Mouse (Mus musculus): ENCODE data around the gene Ccdc36.

Ccdc36 gene

DNA sequence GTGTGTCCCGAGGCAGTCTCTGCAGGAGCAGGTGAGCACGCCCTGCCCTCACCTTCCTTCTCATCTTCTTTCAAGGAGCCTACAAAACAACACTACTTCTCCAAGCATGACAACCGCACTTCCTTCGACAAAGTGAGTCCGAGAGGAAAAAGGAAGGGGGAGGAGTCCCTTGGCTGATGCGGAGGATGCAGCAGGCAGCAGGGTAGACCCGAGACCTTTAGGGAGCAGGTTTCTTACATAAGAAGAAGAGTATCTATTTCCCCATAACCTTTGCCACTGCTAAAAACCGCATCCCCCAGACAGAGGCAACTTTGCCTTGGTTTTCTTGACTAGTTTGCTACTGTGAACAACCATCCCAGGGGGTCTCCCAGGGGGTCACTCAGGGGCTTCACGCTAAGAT, 16.8 kb upstream of the Ccdc36 start:
- no peak for DNase-seq (ENCODE audit: low spot score in 2 of 2)

DNA sequence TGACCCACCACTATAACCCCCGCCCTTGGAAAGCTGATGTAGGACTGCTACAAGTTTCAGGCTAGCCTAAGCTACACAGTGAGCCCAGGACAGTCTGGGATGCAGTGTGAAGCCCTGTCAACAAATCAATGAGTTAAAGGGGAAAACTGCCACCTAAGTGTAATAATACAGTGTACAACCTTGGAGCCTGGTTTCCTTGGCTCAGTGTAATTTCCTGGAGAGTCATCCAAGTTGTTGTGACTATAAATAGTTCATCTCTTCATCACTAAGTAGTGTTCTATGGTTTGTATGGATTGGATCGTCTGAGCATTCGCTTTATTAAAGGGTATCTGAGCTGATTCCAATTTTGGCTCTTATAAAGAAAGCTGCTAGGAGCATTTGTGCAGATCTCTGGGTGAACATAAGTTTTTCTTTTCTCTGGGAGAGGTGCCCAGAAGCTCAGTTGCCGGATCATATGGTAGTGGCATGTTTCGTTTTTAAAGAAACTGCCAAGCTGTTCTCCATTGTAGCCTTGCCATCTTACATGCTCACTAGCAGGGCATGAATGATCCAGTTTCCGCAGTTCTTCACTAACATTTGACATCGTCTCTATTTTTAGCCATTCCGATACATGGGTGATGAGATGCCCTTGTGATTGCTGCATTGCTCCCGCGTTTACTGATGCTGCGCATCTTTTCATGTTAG, 13.1 kb upstream of the Ccdc36 start:
- DNase-seq (ENCODE audit: low spot score in 2 of 2), result no peak

DNA sequence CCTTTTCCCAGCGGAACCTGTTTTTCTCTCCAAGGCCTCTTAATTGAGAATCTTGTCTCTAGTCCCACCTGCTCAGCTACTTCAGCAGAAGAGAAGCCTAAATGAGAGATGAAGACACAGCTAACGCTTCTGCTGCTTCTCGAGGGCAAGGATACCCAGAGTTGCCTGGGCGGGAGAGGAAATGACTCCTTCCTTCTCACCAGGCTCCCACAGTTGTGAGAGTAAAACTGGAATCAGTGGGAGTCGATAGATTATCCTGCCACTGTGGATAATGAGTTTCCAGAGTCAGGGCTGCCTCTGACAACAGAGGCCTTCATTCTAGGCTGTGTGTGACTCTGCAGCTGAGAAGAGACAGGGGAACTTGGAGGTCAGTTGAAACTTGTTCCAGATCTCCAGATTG, 12.2 kb upstream of the Ccdc36 start:
- DNase-seq (ENCODE audit: low spot score in 2 of 2), result no peak

DNA sequence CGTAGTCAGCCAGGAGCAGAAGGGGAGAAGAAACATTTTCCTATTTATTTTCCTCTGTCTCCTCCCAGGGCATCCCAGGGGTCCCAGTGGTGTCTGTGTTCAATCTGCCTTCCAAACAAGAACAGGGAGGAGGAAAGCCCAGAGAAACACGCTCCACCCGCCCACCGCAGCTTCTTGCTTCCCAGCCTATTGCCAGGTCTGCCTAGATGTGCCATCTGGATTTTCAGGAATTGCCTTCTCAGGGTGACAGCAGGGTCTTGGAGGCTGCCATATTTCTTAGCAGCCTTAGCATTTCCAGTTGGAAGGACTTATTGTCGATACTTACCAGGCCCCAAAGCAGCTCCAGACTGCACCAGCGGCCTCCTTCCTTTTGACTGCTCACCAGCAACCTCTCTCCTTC, 10.9 kb upstream of the Ccdc36 start:
- no peak for DNase-seq (ENCODE audit: low spot score in 2 of 2)

DNA sequence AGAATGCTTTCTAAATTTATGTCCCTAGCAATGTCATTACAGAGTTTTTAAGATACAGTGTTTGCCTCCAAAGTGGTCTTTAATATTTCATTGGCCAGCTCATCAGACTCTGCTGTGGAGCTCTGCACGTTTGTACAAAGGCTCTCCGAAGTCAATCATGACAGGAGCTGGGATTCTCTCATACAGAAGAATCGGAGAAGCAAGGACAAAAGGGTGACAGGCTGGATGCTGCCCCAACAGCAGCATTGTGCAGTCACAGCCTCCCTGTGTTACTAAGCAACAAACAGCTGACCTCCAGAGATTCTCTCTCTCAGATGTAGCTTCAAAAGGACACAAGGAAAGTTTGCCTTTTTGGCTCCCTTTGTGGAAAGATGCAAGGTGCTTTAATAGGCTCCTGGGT, 7.9 kb upstream of the Ccdc36 start, which contains the start of gene BC048562:
Gene BC048562, plus strand, starts transcription at position 301 of the 400 bp plus-strand sequence.
- DNase-seq (ENCODE audit: low spot score in 2 of 2), result no peak

DNA sequence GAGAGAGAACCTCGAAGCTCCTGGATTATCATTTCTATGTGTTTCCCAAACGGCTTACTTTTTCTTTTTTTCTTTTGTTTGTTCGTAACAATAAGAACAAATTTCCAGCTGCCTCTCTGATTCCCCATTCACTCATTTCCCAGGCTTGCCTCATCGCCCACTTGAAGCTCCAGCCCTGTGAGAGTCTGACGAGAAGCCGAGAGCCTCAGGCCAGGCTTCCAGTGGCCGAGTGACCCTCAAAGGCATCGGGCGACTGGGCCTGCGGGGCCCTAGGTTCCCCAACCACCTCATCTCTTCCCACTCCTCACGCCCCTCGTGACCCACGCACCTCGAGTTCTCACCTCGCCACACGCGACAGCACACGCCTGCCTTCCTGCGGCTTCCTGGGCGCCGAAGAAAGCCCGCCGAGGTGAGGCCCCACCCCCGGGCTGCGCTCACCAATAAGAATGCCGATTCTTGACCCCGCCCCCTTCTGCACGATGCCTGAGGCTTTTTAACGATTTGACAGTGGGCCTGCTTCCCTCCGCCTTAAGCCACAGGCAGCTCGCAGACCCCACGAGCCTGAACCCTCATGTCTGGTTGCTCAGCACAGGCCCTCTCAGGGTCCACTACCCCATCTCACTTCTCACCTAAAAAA, 3.3 kb upstream of the Ccdc36 start:
- DNase-seq (ENCODE audit: low spot score in 2 of 2), result no peak

DNA sequence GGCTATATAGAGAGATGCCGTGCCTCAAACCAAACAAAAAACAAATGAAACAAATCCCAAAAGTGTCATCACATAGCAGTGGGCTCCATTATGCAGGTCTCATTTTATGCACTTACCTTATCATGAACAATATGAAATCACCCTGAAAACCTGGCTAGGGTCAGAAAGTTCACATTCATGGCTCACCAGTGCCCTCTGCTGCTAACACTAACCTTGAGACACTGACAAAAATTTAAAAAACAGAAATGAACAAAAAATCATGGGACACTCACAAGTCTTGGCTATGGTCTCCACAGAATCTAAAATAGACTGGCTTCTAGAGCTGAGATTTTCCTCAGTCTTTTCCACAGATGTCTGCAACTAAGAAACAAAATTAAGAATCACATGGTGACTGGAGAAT, 16.1 kb downstream of the Ccdc36 start:
- no peak for DNase-seq (ENCODE audit: low spot score in 2 of 2)

DNA sequence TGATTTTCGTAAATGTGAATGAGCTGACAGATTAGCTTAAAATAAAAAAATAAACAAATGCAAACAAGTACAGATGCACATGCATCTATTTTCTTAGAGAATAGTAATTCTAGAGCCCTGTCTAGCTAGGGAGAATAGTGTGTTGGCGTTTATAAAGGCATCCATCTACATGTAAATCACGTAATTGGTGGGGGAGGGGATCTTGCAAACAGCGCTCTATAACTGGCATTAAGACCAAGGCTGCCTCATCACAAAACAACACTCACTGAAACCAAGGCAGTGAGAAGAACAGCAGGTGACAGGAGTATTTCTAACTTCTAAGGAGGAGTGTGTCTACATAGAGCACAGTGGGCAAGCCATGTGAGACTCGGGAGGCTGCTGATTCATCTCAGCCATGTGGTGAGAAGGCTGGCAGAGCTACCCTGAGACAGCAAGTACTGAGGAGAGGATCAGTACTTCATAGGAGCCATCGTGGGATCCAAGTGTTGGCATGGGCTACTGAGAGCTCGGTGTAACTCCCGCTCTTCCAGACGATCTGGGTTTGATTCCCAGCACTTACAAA, 16.8 kb downstream of the Ccdc36 start:
- peak in 1 of 2 experiments; percentile 52 for DNase-seq (ENCODE audit: low spot score in 2 of 2)

DNA sequence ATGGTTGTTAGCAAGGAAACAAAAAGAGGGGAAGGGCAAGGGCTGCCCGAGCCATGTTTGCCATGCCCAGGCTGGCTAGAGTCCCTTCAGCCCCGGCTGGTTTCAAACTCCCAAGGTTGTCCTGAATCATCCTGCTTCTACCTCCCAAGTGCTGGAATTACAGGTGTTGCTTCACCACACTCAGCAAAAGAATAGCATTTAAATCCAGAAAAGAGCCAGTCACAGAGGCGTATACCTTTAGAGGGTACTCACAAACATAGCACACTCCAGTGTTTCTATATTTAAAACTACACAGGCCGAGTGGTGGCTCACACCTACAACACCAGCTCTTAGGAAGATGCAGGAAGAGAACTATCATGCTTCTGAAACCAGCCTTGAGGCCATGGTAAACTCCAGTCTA, 18.7 kb downstream of the Ccdc36 start:
- DNase-seq (ENCODE audit: low spot score in 2 of 2), result no peak

DNA sequence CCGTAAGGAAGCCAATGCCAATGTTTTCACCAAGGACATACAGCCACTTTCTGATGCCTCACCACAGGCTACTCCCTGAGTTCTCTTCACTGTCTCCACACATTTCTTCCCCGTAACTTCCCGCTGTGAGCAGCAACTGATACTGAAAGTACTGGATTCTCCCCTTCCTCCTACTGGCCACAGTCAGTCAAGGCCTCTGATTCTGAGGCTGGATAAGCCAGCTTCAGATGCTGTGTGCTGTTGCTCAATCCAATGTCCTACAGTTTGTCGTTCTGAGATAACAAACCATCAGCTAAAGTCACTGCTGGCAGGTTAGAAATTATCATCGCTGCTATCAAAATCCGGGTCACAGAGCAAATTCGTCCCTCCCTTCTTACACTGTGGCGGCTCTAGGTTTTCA, 23.8 kb downstream of the Ccdc36 start:
- no peak for DNase-seq (ENCODE audit: low spot score in 2 of 2)

DNA sequence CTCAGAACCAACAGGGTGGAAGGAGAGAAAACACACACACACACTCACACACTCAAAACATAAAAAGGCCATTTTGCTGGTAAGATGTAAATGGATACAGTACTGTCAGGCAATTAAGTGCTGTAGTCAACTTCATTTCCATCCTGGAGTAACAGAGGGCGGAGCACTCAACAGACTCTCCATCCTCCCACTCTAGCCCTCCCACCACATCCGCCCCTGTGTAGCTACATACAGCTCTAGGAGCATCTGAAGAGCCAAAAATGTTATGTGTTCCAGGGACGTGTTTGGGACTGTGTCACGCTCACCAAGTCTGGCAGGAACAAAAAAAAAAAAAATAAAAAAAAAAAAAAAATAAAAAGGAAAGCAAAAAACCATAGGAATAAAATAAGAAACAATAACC, 25.2 kb downstream of the Ccdc36 start:
- DNase-seq (ENCODE audit: low spot score in 2 of 2), result no peak

DNA sequence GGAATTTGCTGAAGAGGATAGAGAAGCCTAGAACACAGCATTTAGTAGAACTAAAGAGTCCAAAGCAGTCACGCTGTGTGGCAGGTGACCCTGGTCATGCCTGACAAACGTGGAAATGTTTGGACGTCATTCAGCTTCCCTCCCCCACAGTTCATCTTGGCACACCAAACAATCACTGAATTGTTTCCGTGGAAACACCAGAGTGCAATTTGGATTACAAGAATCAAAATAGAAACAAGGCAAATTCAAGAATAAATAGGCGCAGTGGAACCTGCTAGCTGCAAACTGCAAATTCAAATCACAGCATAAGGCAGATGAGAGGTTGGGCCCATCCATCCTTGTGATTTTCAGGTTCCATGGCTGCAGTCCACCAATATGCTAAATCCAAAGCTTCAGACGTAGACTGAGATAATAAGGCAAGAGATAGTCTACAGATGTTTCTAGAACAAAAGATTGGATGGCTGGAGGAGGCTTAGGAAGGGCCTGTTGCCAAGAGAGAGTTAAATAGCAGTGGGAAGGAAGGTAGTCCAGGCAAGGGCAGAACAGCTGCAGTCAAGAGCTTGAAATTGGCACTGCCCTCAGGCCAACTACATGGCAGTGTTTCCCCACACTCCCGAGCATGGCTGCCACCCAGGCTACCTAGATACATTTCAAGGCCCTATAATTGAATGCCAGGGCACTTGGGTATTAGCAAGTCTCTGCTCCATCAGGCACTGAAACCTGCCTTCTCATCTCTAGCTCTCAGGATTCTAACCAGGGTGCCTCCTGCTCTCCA, 26.9 kb downstream of the Ccdc36 start:
- peak; percentile 43 to 67 for DNase-seq (ENCODE audit: low spot score in 2 of 2)

DNA sequence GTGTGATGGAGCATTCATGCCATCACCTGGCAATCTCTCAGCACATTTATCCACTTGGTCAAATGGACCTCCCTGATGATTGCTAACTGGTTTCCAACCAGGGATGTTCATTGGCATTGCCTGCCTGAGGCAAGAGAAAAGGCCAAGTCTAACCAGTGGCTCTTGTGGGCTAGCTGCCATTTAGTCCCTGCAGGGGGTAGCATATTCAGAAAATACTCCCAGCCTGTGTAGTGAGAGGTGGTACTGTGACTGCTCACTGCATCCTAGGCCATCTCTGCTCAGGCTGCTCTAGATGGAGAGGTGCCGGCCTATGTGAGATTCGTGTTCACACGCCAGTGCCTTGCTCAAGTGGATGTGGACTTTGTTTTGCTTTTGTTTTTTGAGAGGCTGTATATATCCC, 30.0 kb downstream of the Ccdc36 start:
- no peak for DNase-seq (ENCODE audit: low spot score in 2 of 2)

DNA sequence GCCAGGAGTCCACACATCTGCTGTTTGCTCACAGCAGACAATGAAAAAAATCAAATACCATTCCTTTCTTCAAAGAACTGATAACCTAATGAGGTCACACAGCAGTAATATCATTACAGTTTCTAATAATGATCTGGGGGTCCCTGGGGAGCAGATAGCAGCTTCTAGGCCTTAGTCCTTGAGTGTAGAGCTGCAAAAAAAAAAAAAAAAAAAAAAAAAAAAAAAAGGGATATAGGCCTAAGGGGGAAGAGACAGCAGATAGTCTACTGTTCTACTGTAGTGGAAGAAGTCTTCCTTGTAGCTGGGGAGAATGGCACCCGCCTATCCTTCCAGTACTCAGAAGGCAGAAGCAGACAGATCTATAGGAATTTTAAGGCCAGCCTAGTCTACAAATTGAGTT, 32.9 kb downstream of the Ccdc36 start:
- DNase-seq (ENCODE audit: low spot score in 2 of 2), result no peak

DNA sequence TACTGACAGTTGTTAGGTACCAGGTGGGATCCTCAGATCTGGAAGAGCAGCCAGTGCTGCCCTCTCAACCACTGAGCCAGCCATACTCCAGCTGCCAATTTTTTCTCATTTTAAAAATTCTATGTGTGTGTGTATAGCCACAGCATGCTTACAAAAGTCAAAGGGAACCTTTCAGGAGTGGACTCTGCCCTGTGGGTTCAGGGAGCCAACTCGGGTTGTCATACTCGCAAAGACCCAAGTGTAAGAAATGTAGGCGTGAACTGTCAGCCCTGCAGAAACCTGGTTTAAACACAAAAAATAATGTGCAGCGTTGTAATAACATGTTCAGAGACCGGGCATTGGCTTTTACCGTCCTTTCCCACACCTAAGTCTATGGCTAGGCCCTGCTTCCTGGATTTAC, 34.1 kb downstream of the Ccdc36 start:
- no peak for DNase-seq (ENCODE audit: low spot score in 2 of 2)

DNA sequence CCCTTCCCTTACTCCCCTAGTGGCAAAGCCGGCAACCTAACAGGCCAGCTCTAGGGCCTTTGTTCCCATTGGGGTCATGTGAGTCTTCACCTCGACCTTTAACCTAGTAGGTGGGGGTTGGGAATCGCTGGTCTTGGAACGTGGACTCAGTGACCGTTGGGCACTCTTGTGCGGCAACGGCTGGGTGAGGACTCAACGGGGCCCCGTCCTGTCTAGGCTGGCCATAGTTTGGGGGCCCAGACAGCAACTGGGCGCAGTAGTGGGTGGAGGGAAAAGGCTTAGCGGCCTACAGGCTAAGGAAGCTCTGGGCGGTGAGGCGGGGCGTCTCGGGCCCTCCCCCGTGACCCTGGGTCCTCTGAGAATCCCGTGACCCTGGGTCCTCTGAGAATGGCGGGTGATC, 35.6 kb downstream of the Ccdc36 start, which contains the start of gene 1700102P08Rik:
Gene 1700102P08Rik, plus strand, starts transcription at position 130 of the 400 bp plus-strand sequence.
- DNase-seq (ENCODE audit: low spot score in 2 of 2), result no peak

DNA sequence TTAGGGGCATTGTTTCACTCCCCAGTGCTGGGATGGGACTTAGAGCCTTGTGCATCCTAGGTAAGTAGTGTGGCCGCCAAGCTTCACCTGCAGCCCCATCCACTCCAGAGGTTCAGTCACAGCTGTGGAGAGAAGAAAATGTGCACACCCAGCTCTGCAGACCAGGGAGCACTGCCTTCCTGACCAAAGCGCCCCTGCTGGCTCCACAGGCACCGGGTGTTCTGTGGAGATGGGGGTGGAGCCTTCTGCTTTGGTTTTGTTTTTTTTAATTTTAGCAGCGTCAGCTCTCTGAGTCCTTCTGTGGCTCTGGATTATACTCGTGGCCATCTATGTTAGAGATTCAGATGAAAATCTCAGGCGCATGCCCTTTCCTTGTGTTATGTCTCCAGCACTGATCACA, 39.1 kb downstream of the Ccdc36 start:
- DNase-seq (ENCODE audit: low spot score in 2 of 2), result no peak

DNA sequence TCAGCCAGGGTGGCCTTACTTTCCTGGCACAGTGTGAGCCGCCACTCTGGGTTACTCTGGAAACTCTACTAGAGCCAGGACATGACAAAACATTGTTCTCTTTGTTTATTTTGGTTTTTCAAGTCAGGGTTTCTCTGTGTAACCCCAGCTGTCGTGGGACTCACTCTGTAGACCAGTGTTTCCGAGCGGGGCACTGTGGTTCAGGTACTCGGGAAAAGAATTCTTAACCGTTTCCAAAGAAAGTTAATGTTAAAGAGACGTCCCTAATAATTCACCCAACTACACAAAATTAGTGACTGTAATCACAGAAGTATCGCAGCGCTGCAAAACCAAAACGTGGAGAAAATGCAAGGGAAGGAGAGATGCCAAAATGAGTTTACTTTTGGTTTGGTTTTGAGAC, 39.7 kb downstream of the Ccdc36 start:
- DNase-seq (ENCODE audit: low spot score in 2 of 2), result no peak

DNA sequence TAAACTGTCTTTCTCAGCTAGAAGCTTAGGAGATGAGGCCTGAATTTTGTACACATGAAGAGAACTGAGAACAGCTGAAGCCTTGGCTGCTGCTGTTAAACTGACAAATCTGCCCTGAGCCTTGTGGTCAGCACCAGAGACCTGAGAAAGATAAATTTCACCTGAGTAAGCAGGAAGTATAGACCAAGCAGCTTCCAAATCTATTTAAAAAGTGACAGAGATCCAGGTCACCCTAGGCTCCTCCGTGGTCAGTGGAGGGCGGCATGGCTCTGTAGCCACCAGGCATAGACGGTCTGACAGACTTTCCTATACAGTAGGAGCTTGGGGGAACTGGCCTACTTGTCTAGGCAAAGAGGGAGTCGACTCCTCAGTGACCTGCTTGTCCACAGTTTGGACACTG, 41.5 kb downstream of the Ccdc36 start:
- DNase-seq (ENCODE audit: low spot score in 2 of 2), result no peak

DNA sequence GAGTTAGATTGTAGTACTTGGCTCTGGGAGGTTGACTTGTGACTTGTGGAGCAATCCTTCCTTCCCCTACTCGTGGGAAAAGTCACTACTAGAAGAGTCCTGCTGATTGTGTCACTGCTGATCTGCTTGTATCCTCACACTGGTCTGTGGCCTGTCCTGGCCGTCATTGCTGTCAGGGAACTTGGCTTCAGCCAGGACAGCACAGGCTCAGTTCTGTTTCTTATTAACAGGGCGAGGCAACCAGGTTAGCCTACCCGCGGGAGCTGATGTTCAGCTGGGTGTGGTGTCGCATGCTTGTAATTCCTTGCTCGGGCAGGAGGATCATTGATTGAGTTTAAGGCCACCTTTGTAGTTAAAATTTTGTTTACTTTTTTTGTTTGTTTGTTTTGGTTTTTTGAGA, 43.3 kb downstream of the Ccdc36 start:
- no peak for DNase-seq (ENCODE audit: low spot score in 2 of 2)

DNA sequence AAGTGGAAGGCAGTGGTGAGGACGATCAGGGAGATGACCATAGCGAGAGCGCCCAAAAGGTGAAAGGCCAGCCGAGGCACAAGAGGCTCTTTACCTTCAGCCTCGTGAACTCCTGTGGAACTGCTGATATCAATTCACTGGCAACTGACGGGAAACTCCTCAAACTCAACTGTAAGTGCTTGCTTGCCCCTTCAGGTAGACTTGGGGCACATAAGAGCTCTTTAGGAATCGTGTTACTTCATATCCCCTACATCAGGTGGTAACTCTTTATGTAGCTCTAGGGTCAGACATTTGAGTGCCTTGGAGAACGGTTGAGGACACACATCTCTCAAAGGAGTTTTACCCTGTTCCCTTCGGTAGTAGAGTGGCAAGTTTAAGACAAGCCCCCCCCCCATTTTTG, 46.9 kb downstream of the Ccdc36 start:
- no peak for DNase-seq (ENCODE audit: low spot score in 2 of 2)

DNA sequence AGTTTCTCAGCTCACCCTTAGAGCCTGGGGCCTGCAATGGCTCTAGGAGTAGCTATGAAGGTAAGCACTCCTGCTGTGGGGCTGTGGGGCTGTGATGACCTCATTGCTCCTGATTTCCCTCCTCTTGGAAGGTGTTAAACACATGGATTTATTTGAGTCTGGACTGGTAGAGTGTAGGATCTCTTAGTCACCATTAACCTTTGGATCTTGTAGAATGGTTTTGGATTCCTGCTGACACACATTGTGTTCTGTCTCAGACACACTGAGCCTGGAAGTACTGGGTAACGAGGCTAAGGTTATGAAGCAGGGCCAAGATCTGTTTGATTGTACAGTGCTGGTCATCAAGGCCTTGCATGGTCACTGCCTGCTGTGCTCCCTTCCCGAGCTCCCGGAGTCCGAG, 49.0 kb downstream of the Ccdc36 start:
- DNase-seq (ENCODE audit: low spot score in 2 of 2), result no peak

DNA sequence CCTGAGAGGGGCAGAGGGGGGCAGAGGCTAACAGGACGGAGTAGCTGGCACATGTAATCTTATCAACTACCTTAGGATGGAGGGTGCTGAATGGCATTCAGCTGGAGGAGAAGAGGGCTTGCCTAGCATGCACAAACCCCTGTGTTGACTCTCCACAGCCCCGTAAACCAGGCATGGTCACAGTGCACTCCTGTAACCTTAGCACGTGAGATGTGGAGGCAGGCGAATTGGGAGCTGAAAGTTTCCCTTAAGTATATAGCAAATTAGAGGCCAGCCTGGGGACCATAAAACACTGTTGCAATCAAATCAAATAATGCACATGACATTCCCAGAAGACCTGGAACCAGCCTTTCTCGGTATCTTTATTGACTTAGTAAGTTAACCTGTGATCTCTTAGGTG, 49.5 kb downstream of the Ccdc36 start:
- no peak for DNase-seq (ENCODE audit: low spot score in 2 of 2)

Data from frontal cortex, postnatal 14 days (tissue).